Mouse (Mus musculus): Measurements from ENCODE around the gene Vmn1r38. TPM values are rescaled to one million over a fixed set of nuclear protein-coding genes. Genes with fewer than 3 reads are reported as not detected.
"Not testable (repeated sequence)": the region's sequence is repeated elsewhere in the genome, so short reads cannot be mapped to it uniquely, and the experiment has no call there.

The Vmn1r38 gene
- total RNA-seq (2021), result not detected

- not testable (repeated sequence) for DNase-seq (ENCODE audit: extremely low spot score in 1 of 2, low spot score in 1 of 2)
These were observed at the start of gene Vmn1r38 for GRCm38 (mm10) chr6:66782527-66782926. Gene Vmn1r38 (minus strand): TSS chr6:66782627.

- DNase-seq (ENCODE audit: extremely low spot score in 1 of 2, low spot score in 1 of 2), result no peak
These were observed 28.1 kb upstream of the Vmn1r38 start, which contains the start of gene Vmn1r39 for GRCm38 (mm10) chr6:66810509-66810908. Gene Vmn1r39 (minus strand): TSS chr6:66810609.

- DNase-seq (ENCODE audit: extremely low spot score in 1 of 2, low spot score in 1 of 2), result no peak
These were observed 23.9 kb upstream of the Vmn1r38 start for GRCm38 (mm10) chr6:66806311-66806710.

GRCm38 (mm10) chr6:66805713-66806112, 23.3 kb upstream of the Vmn1r38 start:
- no peak for DNase-seq (ENCODE audit: extremely low spot score in 1 of 2, low spot score in 1 of 2)

GRCm38 (mm10) chr6:66729082-66729481, 53.3 kb downstream of the Vmn1r38 start, which contains the start of gene Vmn1r37:
Gene Vmn1r37 (plus strand): TSS chr6:66729382.
- not testable (repeated sequence) for DNase-seq (ENCODE audit: extremely low spot score in 1 of 2, low spot score in 1 of 2)

Other genes starting within 250 kb of the Vmn1r38 start
- 1 to 10 TPM; 5.7 to 5.9 TPM for gene Mad2l1, start 247.2 kb downstream of the Vmn1r38 start, total RNA-seq (2021)
- gene Vmn1r32, start 222.5 kb downstream of the Vmn1r38 start, total RNA-seq (2021), result not detected
- not detected for gene Vmn1r33, start 164.3 kb downstream of the Vmn1r38 start, total RNA-seq (2021)
- not detected for gene Vmn1r34, start 138.7 kb downstream of the Vmn1r38 start, total RNA-seq (2021)
- gene Vmn1r35, start 96.7 kb downstream of the Vmn1r38 start, total RNA-seq (2021), result not detected
- not detected for gene Vmn1r36, start 63.5 kb downstream of the Vmn1r38 start, total RNA-seq (2021)
- gene Vmn1r37, start 53.2 kb downstream of the Vmn1r38 start, total RNA-seq (2021), result not detected
- gene Vmn1r39, start 28.0 kb upstream of the Vmn1r38 start, total RNA-seq (2021), result not detected
- gene Gng12, start 113.8 kb upstream of the Vmn1r38 start, total RNA-seq (2021), result 10 to 100 TPM; 64.7 to 82.2 TPM

Measured in layer of hippocampus, postnatal 25 days (tissue).